In the genomic region with DNA sequence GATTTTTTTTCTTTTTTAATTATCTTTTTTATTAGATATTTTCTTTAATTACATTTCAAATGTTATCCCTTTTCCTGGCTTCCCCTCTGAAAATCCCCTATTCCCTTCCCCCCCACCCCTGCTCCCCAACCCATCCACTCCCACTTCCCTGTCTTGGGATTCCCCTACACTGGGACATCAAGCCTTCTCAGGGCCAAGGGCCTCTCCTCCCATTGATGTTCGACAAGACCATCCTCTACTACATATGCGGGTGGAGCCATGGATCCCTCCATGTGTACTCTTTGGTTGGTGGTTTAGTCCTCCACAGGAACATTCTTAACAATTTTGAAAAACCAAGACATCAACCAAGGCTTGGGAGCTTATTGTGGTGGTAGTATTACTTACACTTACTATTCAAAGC, we compare ENCODE assay signal across 18 mouse cellular contexts.
DNase-seq lines count a peak whose midpoint lies in the region; ATAC-seq lines count a peak whose summit lies in the region.
"Had no signal": no experiment of that assay in that cellular context is flagged by ENCODE, and none has a peak within 500 bp of the region (broad histone marks: within the 10 kb centered on the region; RNA-seq: fewer than 3 reads in every experiment).

No protein-coding gene starts in this region.

- no peaks in the 10 kb centered on the region for H3K9me3 ChIP-seq in heart, embryonic 10.5 days
- H3K9me3 ChIP-seq in midbrain, embryonic 11.5 days (ENCODE audit: control insufficient read depth, low read length), result no peaks in the 10 kb centered on the region
- no peaks in the 10 kb centered on the region for H3K9me3 ChIP-seq in midbrain, embryonic 16.5 days (replicated peaks; ENCODE audit: control insufficient read depth, low read length, poor library complexity, severe bottlenecking)
- H3K9me3 ChIP-seq in forebrain, embryonic 16.5 days (ENCODE audit: control insufficient read depth, low read length), result no peaks in the 10 kb centered on the region
- H3K9me3 ChIP-seq: forebrain, embryonic 10.5 days; forebrain, embryonic 13.5 days; heart, embryonic 13.5 days; hindbrain, embryonic 12.5 days; hindbrain, embryonic 15.5 days had no signal

- no peaks in the 10 kb centered on the region for H3K36me3 ChIP-seq in heart, embryonic 10.5 days
- no peaks in the 10 kb centered on the region for H3K36me3 ChIP-seq in midbrain, embryonic 11.5 days (ENCODE audit: control insufficient read depth, insufficient read depth, low read length)
- no peaks in the 10 kb centered on the region for H3K36me3 ChIP-seq in midbrain, embryonic 16.5 days (ENCODE audit: control insufficient read depth, insufficient read depth, low read length)
- H3K36me3 ChIP-seq in forebrain, embryonic 16.5 days (ENCODE audit: control insufficient read depth, insufficient read depth), result no peaks in the 10 kb centered on the region
- H3K36me3 ChIP-seq: forebrain, embryonic 10.5 days; heart, embryonic 13.5 days; hindbrain, embryonic 12.5 days; hindbrain, embryonic 15.5 days had no signal

- H3K9ac ChIP-seq in midbrain, embryonic 11.5 days (ENCODE audit: low read length), result no peak overlapping the region
- H3K9ac ChIP-seq in midbrain, embryonic 16.5 days (ENCODE audit: low read depth, low read length), result no peak overlapping the region
- no peak overlapping the region for H3K9ac ChIP-seq in forebrain, embryonic 16.5 days (replicated peaks; ENCODE audit: low read depth, low read length)
- H3K9ac ChIP-seq: forebrain, embryonic 13.5 days; forebrain, postnatal 0 days; heart, embryonic 13.5 days; hindbrain, embryonic 12.5 days; hindbrain, embryonic 15.5 days had no signal

- no peak for ATAC-seq in midbrain, embryonic 11.5 days (ENCODE audit: low FRiP score)
- no peak for ATAC-seq in midbrain, embryonic 16.5 days
- ATAC-seq in megakaryocyte, adult 5-6 weeks (ENCODE audit: poor library complexity, severe bottlenecking), result 0 out of 2 replicates have a peak, but pooled peaks have one; percentile 4
- no peak for ATAC-seq in forebrain, embryonic 16.5 days
- ATAC-seq: forebrain, embryonic 13.5 days; forebrain, postnatal 0 days had no signal

- H3K27ac ChIP-seq in heart, embryonic 10.5 days, result no peak overlapping the region
- no peak overlapping the region for H3K27ac ChIP-seq in midbrain, embryonic 11.5 days (ENCODE audit: low read depth, low read length)
- H3K27ac ChIP-seq in midbrain, embryonic 16.5 days (ENCODE audit: low read length), result no peak overlapping the region
- H3K27ac ChIP-seq in brown adipose tissue, adult 24 weeks (replicated peaks; ENCODE audit: low read depth, low read length), result peak overlapping the region; percentile 69
- no peak overlapping the region for H3K27ac ChIP-seq in forebrain, embryonic 16.5 days (ENCODE audit: low read length)
- H3K27ac ChIP-seq: forebrain, embryonic 10.5 days; forebrain, embryonic 13.5 days; heart, embryonic 13.5 days; hindbrain, embryonic 12.5 days; hindbrain, embryonic 15.5 days had no signal

- no peak overlapping the region for H3K4me2 ChIP-seq in midbrain, embryonic 11.5 days
- H3K4me2 ChIP-seq in midbrain, embryonic 16.5 days (ENCODE audit: low read length), result no peak overlapping the region
- H3K4me2 ChIP-seq in forebrain, embryonic 16.5 days (ENCODE audit: low read length), result no peak overlapping the region
- H3K4me2 ChIP-seq: forebrain, embryonic 13.5 days; heart, embryonic 13.5 days; hindbrain, embryonic 12.5 days; hindbrain, embryonic 15.5 days had no signal

- H3K27me3 ChIP-seq in heart, embryonic 10.5 days (ENCODE audit: insufficient read depth, poor library complexity, severe bottlenecking), result no peaks in the 10 kb centered on the region
- no peaks in the 10 kb centered on the region for H3K27me3 ChIP-seq in midbrain, embryonic 11.5 days (ENCODE audit: control insufficient read depth, insufficient read depth, low read length)
- no peaks in the 10 kb centered on the region for H3K27me3 ChIP-seq in midbrain, embryonic 16.5 days (ENCODE audit: control insufficient read depth, insufficient read depth, low read depth, low read length)
- no peaks in the 10 kb centered on the region for H3K27me3 ChIP-seq in forebrain, embryonic 16.5 days (replicated peaks; ENCODE audit: control insufficient read depth, insufficient read depth, low read length)
- H3K27me3 ChIP-seq: forebrain, embryonic 13.5 days; heart, embryonic 13.5 days; hindbrain, embryonic 12.5 days; hindbrain, embryonic 15.5 days had no signal

- intact Hi-C loops in heart, postnatal 14 days (cut with DNase I), result loop anchor here (5.0 kb wide), 1 partner anchor 237 kb away; a partner anchor contains a TSS

- H3K4me1 ChIP-seq in heart, embryonic 10.5 days, result peaks cover 21% of the 10 kb centered on the region
- no peaks in the 10 kb centered on the region for H3K4me1 ChIP-seq in midbrain, embryonic 11.5 days (ENCODE audit: control insufficient read depth, insufficient read depth, low read length)
- no peaks in the 10 kb centered on the region for H3K4me1 ChIP-seq in midbrain, embryonic 16.5 days (ENCODE audit: control insufficient read depth, insufficient read depth, low read length)
- peaks cover 14% of the 10 kb centered on the region for H3K4me1 ChIP-seq in brown adipose tissue, adult 24 weeks (ENCODE audit: control insufficient read depth, insufficient read depth, insufficient read length, low read length)
- H3K4me1 ChIP-seq in forebrain, embryonic 16.5 days (replicated peaks; ENCODE audit: control insufficient read depth, insufficient read depth, low read length), result no peaks in the 10 kb centered on the region
- H3K4me1 ChIP-seq: forebrain, embryonic 13.5 days had no signal

- H3K4me3 ChIP-seq in heart, embryonic 10.5 days, result no peak overlapping the region
- H3K4me3 ChIP-seq in midbrain, embryonic 11.5 days (ENCODE audit: low read depth, low read length), result no peak overlapping the region
- no peak overlapping the region for H3K4me3 ChIP-seq in midbrain, embryonic 16.5 days (ENCODE audit: low read depth, low read length)
- no peak overlapping the region for H3K4me3 ChIP-seq in brown adipose tissue, adult 24 weeks (ENCODE audit: insufficient read depth, low read depth, low read length)
- H3K4me3 ChIP-seq in forebrain, embryonic 16.5 days (replicated peaks; ENCODE audit: low read length), result no peak overlapping the region
- H3K4me3 ChIP-seq: forebrain, embryonic 10.5 days; forebrain, embryonic 13.5 days; gastrocnemius, adult 2 months; heart, embryonic 13.5 days; hindbrain, embryonic 12.5 days; hindbrain, embryonic 15.5 days had no signal

- peak; percentile 66 for DNase-seq in heart, embryonic 10.5 days (ENCODE audit: low spot score)
- no peak for DNase-seq in heart, postnatal 14 days
- DNase-seq in midbrain, embryonic 11.5 days (ENCODE audit: low spot score, missing footprints), result peak; percentile 41
- DNase-seq: cerebellum, adult 18-20 months; cerebellum, adult 9-10 months; cerebellum, postnatal 14 days; forebrain, postnatal 0 days; gastrocnemius, adult 2 months; gastrocnemius, postnatal 14 days had no signal

- WGBS in heart, embryonic 10.5 days, result 85% methylated on average over 2 of the region's 2 CpGs
- WGBS in midbrain, embryonic 11.5 days, result 90% methylated on average over 2 of the region's 2 CpGs
- WGBS in midbrain, embryonic 16.5 days, result 94% methylated on average over 2 of the region's 2 CpGs
- 95% methylated on average over 2 of the region's 2 CpGs for WGBS in forebrain, embryonic 16.5 days

Comparison
In these comparisons a context has a peak if more than half of its experiments do, and no peak if none do; other contexts are left out.
1. DNase-seq: peak in heart, embryonic 10.5 days (single experiment) and midbrain, embryonic 11.5 days (single experiment); none in heart, postnatal 14 days (0 of 2).